Mouse (Mus musculus) heart, embryonic 14.5 days (tissue): ENCODE measurements around the gene Gab1. TPM values are rescaled to one million over a fixed set of nuclear protein-coding genes. Genes with fewer than 3 reads are reported as not detected.

Source experiments
- ATAC-seq: fragments of 200-750 bp; cut with Nextera tagmentation; 2 replicates; pipeline ENCODE4 v1.8.0; 2017; ENCODE audit warnings: low read depth, moderate TSS enrichment; ENCODE audit not compliant: insufficient number of reproducible peaks, insufficient read depth, low FRiP score
- H3K27ac ChIP-seq, 2 experiments: fragments of 200-500 bp in 1 of 2; fragments of 300-500 bp in 1 of 2; sonication (generic) in 1 of 2; replicated peaks in 1 of 2; 2 replicates each; pipeline ENCODE4 v1.5.1; 2012 to 2014; ENCODE audit warnings: low read depth in 2 of 2, low read length in 2 of 2, control low read depth in 1 of 2, mild to moderate bottlenecking in 1 of 2, mixed read lengths in 1 of 2; ENCODE audit not compliant: control insufficient read depth in 1 of 2, insufficient read depth in 1 of 2
- H3K27me3 ChIP-seq: fragments of 300-500 bp; sonication (generic); 2 replicates; pipeline ENCODE4 v1.6.1; 2014; ENCODE audit warnings: mild to moderate bottlenecking, low read length, control low read depth; ENCODE audit not compliant: control insufficient read depth, insufficient read depth
- H3K36me3 ChIP-seq: fragments of 300-500 bp; sonication (generic); 2 replicates; pipeline ENCODE4 v1.6.1; 2014; ENCODE audit warnings: mild to moderate bottlenecking, control low read depth, low read length, mixed read lengths; ENCODE audit not compliant: control insufficient read depth, insufficient read depth
- H3K4me1 ChIP-seq, 2 experiments: fragments of 200-500 bp in 1 of 2; fragments of 300-500 bp in 1 of 2; sonication (generic) in 1 of 2; 2 replicates each; pipeline ENCODE4 v1.6.1; 2012 to 2014; ENCODE audit warnings: low read length in 2 of 2, control low read depth in 1 of 2, mixed read lengths in 1 of 2; ENCODE audit not compliant: control insufficient read depth in 2 of 2, insufficient read depth in 2 of 2
- H3K4me2 ChIP-seq: fragments of 300-500 bp; sonication (generic); 2 replicates; pipeline ENCODE4 v1.6.1; 2014; ENCODE audit warnings: mild to moderate bottlenecking, low read length
- H3K4me3 ChIP-seq, 2 experiments: fragments of 200-500 bp in 1 of 2; fragments of 300-500 bp in 1 of 2; sonication (generic) in 1 of 2; 2 replicates each; pipeline ENCODE4 v1.5.1; 2012 to 2014; ENCODE audit warnings: low read length in 2 of 2, mild to moderate bottlenecking in 2 of 2, control low read depth in 1 of 2, low read depth in 1 of 2, moderate library complexity in 1 of 2; ENCODE audit not compliant: control insufficient read depth in 1 of 2, insufficient read depth in 1 of 2
- H3K9ac ChIP-seq: fragments of 300-500 bp; sonication (generic); 2 replicates; pipeline ENCODE4 v1.6.1; 2014; ENCODE audit warnings: mild to moderate bottlenecking, low read length
- H3K9me3 ChIP-seq: fragments of 300-500 bp; sonication (generic); 2 replicates; pipeline ENCODE4 v1.6.1; 2016; ENCODE audit warnings: low read length, control low read depth; ENCODE audit not compliant: control insufficient read depth
- WGBS: fragments of 180-500 bp; shearing (Covaris S2); extraction: QIAGEN DNeasy Blood & Tissue Kit; methylation state at CpG from one replicate; pipeline ENCODE4 v1.1.7; 2014; 5-methylcytosine and 5-hydroxymethylcytosine counted together
- polyA plus RNA-seq: library from polyadenylated mRNA; unstranded; fragments of >200 nt; fragmentation: Nextera tagmentation; extraction: Ambion mirVana; gene quantifications from 2 replicates; pipeline ENCODE4 v1.2.1, GENCODE M21; 2014

Gab1 gene
- polyA plus RNA-seq, result 44.4 and 47.6 TPM in 2 replicates

GRCm38 (mm10) chr8:80880196-80881106 is at the start of gene Gab1:
Gab1 (minus strand) TSS chr8:80880519.
- ATAC-seq, result peak; percentile 95
- H3K4me1 ChIP-seq, result peaks cover 4 to 15% of the 10 kb centered on the region in 2 experiments
- H3K27ac ChIP-seq, result peak within 1 kb of the TSS; percentile 93 to 99
- no peaks in the 10 kb centered on the region for H3K27me3 ChIP-seq
- peak within 1 kb of the TSS; percentile 75 to 97 for H3K4me3 ChIP-seq
- peak within 1 kb of the TSS; percentile 71 for H3K4me2 ChIP-seq
- H3K36me3 ChIP-seq, result no peaks in the 10 kb centered on the region
- whole genome bisulfite sequencing, result 1% methylated on average over 59 of the region's 70 CpGs
- H3K9me3 ChIP-seq, result no peaks in the 10 kb centered on the region
- peak within 1 kb of the TSS; percentile 90 for H3K9ac ChIP-seq

- H3K27me3 ChIP-seq, result no peaks in the 10 kb centered on the region
- no peak overlapping the region for H3K4me3 ChIP-seq
- no peaks in the 10 kb centered on the region for H3K9me3 ChIP-seq
- no peaks in the 10 kb centered on the region; a peak in 1 of 4 replicates for H3K4me1 ChIP-seq
- no peak overlapping the region for H3K9ac ChIP-seq
- H3K27ac ChIP-seq, result no peak overlapping the region
- ATAC-seq, result no peak
- H3K4me2 ChIP-seq, result no peak overlapping the region
- no peaks in the 10 kb centered on the region for H3K36me3 ChIP-seq
Observed at GRCm38 (mm10) chr8:80928770-80929169, 48.5 kb upstream of the Gab1 start.

GRCm38 (mm10) chr8:80923794-80924316 is 43.5 kb upstream of the Gab1 start:
- no peaks in the 10 kb centered on the region for H3K9me3 ChIP-seq
- H3K4me3 ChIP-seq, result no peak overlapping the region
- ATAC-seq, result no peak
- no peak overlapping the region for H3K9ac ChIP-seq
- no peak overlapping the region for H3K27ac ChIP-seq
- H3K36me3 ChIP-seq, result no peaks in the 10 kb centered on the region
- WGBS, result 66% methylated on average over 9 of the region's 9 CpGs
- peaks cover 2 to 5% of the 10 kb centered on the region in 2 experiments; a peak in 2 of 4 replicates for H3K4me1 ChIP-seq
- H3K27me3 ChIP-seq, result no peaks in the 10 kb centered on the region
- H3K4me2 ChIP-seq, result no peak overlapping the region

GRCm38 (mm10) chr8:80922642-80923041 is 42.3 kb upstream of the Gab1 start:
- Histone ChIP-seq H3K9ac (no peak overlapping the region), H3K27me3 (no peaks in the 10 kb centered on the region), H3K4me1 (peaks cover 2 to 5% of the 10 kb centered on the region in 2 experiments; a peak in 2 of 4 replicates), H3K27ac (peak overlapping the region in 1 of 2 experiments; percentile 33; a peak in 1 of 4 replicates), H3K36me3 (no peaks in the 10 kb centered on the region), H3K4me3 (no peak overlapping the region), H3K9me3 (no peaks in the 10 kb centered on the region), H3K4me2 (no peak overlapping the region)
- 37% methylated on average over 6 of the region's 6 CpGs for WGBS
- ATAC-seq, result peak; percentile 66; the same call in 1 of the 2 replicates

- H3K4me3 ChIP-seq, result no peak overlapping the region
- no peaks in the 10 kb centered on the region for H3K36me3 ChIP-seq
- no peaks in the 10 kb centered on the region for H3K27me3 ChIP-seq
- 83% methylated on average over 4 of the region's 4 CpGs for WGBS
- H3K27ac ChIP-seq, result no peak overlapping the region
- H3K9me3 ChIP-seq, result no peaks in the 10 kb centered on the region
- H3K9ac ChIP-seq, result no peak overlapping the region
- peaks cover 5 to 6% of the 10 kb centered on the region in 2 experiments; a peak in 2 of 4 replicates for H3K4me1 ChIP-seq
- ATAC-seq, result no peak
- H3K4me2 ChIP-seq, result no peak overlapping the region
Observed at GRCm38 (mm10) chr8:80919130-80919529, 38.8 kb upstream of the Gab1 start.

GRCm38 (mm10) chr8:80918531-80918930 is 38.2 kb upstream of the Gab1 start:
- peaks cover 5 to 6% of the 10 kb centered on the region in 2 experiments; a peak in 1 of 4 replicates for H3K4me1 ChIP-seq

GRCm38 (mm10) chr8:80916463-80917235 is 36.3 kb upstream of the Gab1 start:
- H3K27ac ChIP-seq, result no peak overlapping the region
- no peak overlapping the region for H3K9ac ChIP-seq
- H3K4me3 ChIP-seq, result no peak overlapping the region
- H3K36me3 ChIP-seq, result no peaks in the 10 kb centered on the region
- ATAC-seq, result no peak
- H3K9me3 ChIP-seq, result no peaks in the 10 kb centered on the region
- no peaks in the 10 kb centered on the region for H3K27me3 ChIP-seq
- no peak overlapping the region for H3K4me2 ChIP-seq
- WGBS, result 71% methylated on average over 11 of the region's 11 CpGs
- peaks cover 0 to 6% of the 10 kb centered on the region in 2 experiments; a peak in 2 of 4 replicates for H3K4me1 ChIP-seq

More at GRCm38 (mm10) chr8:80918531-80918930, 38.2 kb upstream of the Gab1 start:
- H3K9ac ChIP-seq, result no peak overlapping the region
- no peak overlapping the region for H3K4me3 ChIP-seq
- no peaks in the 10 kb centered on the region for H3K9me3 ChIP-seq
- H3K27ac ChIP-seq, result no peak overlapping the region
- WGBS, result 89% methylated on average over 6 of the region's 6 CpGs
- ATAC-seq, result no peak
- H3K36me3 ChIP-seq, result no peaks in the 10 kb centered on the region
- H3K4me2 ChIP-seq, result no peak overlapping the region
- no peaks in the 10 kb centered on the region for H3K27me3 ChIP-seq
